Mouse (Mus musculus) cerebellum, adult 2 months (tissue): ENCODE results near the gene Alkbh1. TPM values are rescaled to one million over a fixed set of nuclear protein-coding genes. Genes with fewer than 3 reads are reported as not detected.
A peak's percentile ranks its signal among the peaks of the same experiment; 100 is the strongest.

ENCODE experiments used
- DNase-seq, 2 experiments: peaks; one replicate each; pipeline ENCODE4 v3.0.0; 2021
- H3K27ac ChIP-seq: fragments of 200-500 bp; 2 replicates; pipeline ENCODE4 v1.5.1; 2012; ENCODE audit warnings: low read length, control low read depth, inconsistent platforms; ENCODE audit not compliant: insufficient read depth
- H3K27me3 ChIP-seq: fragments of 200-500 bp; 2 replicates; pipeline ENCODE4 v1.6.1; 2012; ENCODE audit warnings: inconsistent platforms, mild to moderate bottlenecking, low read length, moderate library complexity; ENCODE audit not compliant: control insufficient read depth, insufficient read depth
- H3K4me1 ChIP-seq: fragments of 200-500 bp; 2 replicates; pipeline ENCODE4 v1.6.1; 2011; ENCODE audit warnings: low read length; ENCODE audit not compliant: control insufficient read depth, insufficient read depth
- H3K4me3 ChIP-seq: fragments of 200-500 bp; replicated peaks from 2 replicates; pipeline ENCODE3; 2011; ENCODE audit warnings: mild to moderate bottlenecking, low read depth, low read length, control low read depth; ENCODE audit not compliant: insufficient read depth
- CTCF ChIP-seq: fragments of 200-500 bp; IDR thresholded peaks from 2 replicates; pipeline ENCODE4 v1.5.1; 2011; ENCODE audit warnings: low read depth, mild to moderate bottlenecking, control low read depth, low read length, moderate library complexity, borderline replicate concordance; ENCODE audit not compliant: insufficient read depth
- POLR2A ChIP-seq: fragments of 200-500 bp; IDR thresholded peaks from 2 replicates; pipeline ENCODE4 v1.6.1; 2011; ENCODE audit warnings: low read length, control low read depth, borderline replicate concordance; ENCODE audit not compliant: insufficient read depth
- WGBS: fragments of 180-500 bp; shearing (Covaris S2); methylation state at CpG from one replicate; pipeline ENCODE4 v1.1.7; 2018; 5-methylcytosine and 5-hydroxymethylcytosine counted together
- polyA plus RNA-seq: library from polyadenylated mRNA; depleted of rRNA; stranded (reverse); fragments of >200 nt; gene quantifications from 2 replicates; pipeline ENCODE4 v1.2.3, GENCODE M21; 2012

The Alkbh1 gene
- polyA plus RNA-seq, 1 experiment = 18.3 TPM

DNA sequence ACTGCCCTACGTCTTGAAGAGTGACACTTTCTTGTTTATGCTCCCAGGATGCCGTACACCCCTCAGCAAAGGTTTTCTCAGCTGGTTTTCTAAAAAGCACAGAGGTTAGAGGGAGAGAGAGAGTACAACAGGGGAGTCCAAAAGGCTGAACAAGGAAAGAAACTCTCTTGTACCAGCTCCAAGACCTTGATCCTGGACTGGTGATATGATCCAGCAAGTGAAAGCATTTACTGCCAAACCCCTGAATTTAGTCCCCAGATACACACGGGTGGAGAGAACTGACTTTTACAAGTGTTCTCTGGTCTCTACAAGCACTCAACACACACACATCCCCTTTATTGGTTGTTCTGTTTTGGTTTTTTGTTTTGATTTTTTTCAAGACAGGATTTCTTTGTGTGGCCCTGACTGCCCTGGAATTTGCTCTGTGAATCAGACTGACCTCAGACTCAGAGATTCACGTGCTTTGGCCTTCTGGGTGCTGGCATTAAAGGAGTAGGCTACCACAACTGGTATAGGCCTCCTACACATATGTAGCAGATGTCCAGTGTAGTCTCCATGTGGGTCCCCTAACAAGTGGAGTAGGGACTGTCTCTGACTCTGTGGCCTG, 45.9 kb downstream of the Alkbh1 start:
- no peaks in the 10 kb centered on the region for H3K27me3 ChIP-seq
- no peak for TF ChIP-seq POLR2A
- no peak for TF ChIP-seq CTCF
- WGBS = 63% methylated on average over 4 of the region's 4 CpGs
- no peaks in the 10 kb centered on the region for H3K4me1 ChIP-seq
- no peak for DNase-seq
- H3K27ac ChIP-seq = no peak overlapping the region
- no peak overlapping the region for H3K4me3 ChIP-seq

DNA sequence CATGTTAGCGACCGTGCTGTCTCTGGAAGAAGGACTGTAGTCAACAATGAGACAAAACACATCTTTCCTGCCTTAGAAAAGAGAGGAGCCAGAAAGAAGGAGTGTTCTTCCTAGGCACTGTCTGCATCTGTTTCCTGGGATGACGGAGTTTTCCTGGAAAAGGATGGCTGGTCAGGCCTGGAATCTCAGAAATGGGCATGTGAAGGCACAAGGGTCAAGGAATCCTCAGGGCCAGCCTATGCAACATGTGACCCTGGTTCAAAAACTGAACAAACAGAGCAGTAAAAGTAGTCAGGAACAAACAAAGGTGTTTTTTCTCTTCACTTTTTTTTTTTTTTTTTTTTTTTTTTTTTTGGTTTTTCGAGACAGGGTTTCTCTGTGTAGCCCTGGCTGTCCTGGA, 46.7 kb downstream of the Alkbh1 start:
- H3K4me1 ChIP-seq = no peaks in the 10 kb centered on the region
- no peak for TF ChIP-seq CTCF
- no peak for TF ChIP-seq POLR2A
- no peak overlapping the region for H3K4me3 ChIP-seq
- no peak overlapping the region for H3K27ac ChIP-seq
- DNase-seq = no peak
- 75% methylated on average over 4 of the region's 4 CpGs for WGBS
- no peaks in the 10 kb centered on the region for H3K27me3 ChIP-seq

DNA sequence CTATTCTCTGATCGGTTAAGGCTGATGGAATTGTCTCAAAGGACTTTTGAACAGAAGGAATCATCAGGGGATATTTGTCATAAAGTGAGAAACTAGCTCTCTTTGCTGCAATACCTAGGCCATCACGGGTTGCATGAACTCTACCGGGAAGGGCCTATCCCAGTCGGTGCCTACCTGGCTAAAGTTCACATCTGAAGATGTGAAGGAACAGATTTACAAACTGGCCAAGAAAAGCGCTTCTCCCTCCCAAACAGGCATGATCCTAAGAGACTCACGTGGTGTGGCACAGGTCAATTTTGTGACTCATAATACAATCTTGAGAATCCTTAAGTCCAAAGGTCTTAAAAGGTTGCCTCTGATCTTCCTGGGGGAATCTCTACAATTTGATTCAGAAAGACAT, 49.5 kb downstream of the Alkbh1 start:
- DNase-seq = no peak

DNA sequence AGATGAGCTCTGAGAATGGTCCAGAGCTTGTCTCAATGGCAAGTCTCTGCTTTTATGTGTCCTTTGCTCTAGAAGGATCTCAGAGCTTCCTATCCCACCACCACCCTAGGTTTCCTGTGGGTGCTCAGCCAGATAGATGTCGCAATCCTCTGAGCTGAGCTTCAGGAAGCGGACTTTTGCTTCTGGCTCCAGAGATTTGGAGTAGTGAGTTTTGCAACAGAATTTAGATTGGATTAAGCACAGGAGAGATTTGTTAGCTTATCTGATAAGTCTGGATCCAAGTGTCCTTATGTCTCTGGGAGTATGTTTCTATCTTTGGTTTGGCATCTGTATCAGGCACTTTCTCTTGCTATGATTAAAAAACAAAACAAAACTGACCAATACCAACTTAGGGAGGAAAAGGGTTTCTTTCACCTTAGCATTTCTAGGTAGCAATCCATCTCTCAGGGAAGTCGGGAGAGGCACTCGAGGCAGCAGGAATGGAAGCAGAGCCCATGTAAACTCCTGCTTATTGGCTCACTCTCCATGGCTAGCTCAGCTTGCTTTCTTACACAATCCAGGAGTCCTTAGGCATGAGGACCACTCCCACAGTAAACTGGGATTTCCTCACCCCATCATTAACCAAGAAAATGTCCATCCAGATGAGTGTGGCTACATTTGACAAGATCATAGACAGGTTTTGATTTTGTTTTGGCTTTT, 50.2 kb downstream of the Alkbh1 start:
- Histone ChIP-seq H3K27ac (no peak overlapping the region), H3K27me3 (no peaks in the 10 kb centered on the region), H3K4me3 (no peak overlapping the region), H3K4me1 (no peaks in the 10 kb centered on the region)
- WGBS = 86% methylated on average over 4 of the region's 4 CpGs
- DNase-seq = no peak
- TF ChIP-seq POLR2A (no peak), CTCF (no peak)

More for the DNA sequence above, 49.5 kb downstream of the Alkbh1 start:
- Histone ChIP-seq H3K4me1 (no peaks in the 10 kb centered on the region), H3K27ac (no peak overlapping the region), H3K27me3 (no peaks in the 10 kb centered on the region), H3K4me3 (no peak overlapping the region)
- 88% methylated on average over 6 of the region's 6 CpGs for WGBS
- TF ChIP-seq CTCF (no peak), POLR2A (no peak)

DNA sequence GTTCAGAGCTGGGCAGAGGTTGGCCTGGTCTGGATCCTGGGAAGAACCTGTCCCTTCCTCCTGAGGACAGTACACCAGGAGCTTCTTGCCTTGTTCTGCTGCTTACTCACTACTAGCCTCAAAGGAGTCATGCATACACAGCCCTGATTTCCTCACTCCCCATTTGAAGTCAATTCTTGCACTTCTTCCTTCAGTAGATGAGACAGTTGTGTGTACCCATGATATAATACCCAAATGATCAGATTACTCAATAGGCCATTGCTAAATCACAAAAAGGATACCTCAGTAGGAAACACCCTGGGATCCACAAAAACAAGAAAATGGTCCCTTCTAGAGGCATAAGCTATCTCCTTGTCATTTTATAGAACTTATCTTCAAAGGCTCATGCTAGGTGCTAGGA, 52.5 kb downstream of the Alkbh1 start:
- TF ChIP-seq CTCF (no peak), POLR2A (no peak)

DNA sequence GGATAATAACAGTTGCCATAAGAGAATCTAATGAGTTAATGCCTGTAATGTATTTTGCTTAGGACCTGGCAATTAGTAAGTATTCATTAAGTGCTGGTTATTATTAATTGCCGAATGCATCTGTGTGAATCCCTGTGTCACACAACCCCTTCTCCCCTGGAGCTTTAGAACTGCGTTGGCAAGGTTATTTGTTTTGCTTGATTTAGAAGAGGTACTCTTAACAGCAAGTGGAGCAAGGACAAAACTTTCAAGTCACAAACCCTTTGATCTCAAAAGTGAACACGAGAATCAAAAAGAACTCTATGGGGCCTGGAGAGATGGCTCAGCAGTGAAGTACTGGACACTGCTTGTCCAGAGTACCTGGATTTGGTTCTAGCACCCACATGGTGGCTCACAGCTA, 54.6 kb downstream of the Alkbh1 start:
- H3K27ac ChIP-seq = no peak overlapping the region
- no peak overlapping the region for H3K4me3 ChIP-seq
- DNase-seq = no peak
- peaks cover 3% of the 10 kb centered on the region; the same call in 1 of the 2 replicates for H3K4me1 ChIP-seq
- 79% methylated on average over 3 of the region's 3 CpGs for WGBS
- no peaks in the 10 kb centered on the region for H3K27me3 ChIP-seq
- TF ChIP-seq POLR2A = no peak
- no peak for TF ChIP-seq CTCF

More for the DNA sequence above, 52.5 kb downstream of the Alkbh1 start:
- H3K27ac ChIP-seq = no peak overlapping the region
- no peak overlapping the region for H3K4me3 ChIP-seq
- no peaks in the 10 kb centered on the region; the same call in 1 of the 2 replicates for H3K4me1 ChIP-seq
- H3K27me3 ChIP-seq = no peaks in the 10 kb centered on the region
- DNase-seq = no peak

DNA sequence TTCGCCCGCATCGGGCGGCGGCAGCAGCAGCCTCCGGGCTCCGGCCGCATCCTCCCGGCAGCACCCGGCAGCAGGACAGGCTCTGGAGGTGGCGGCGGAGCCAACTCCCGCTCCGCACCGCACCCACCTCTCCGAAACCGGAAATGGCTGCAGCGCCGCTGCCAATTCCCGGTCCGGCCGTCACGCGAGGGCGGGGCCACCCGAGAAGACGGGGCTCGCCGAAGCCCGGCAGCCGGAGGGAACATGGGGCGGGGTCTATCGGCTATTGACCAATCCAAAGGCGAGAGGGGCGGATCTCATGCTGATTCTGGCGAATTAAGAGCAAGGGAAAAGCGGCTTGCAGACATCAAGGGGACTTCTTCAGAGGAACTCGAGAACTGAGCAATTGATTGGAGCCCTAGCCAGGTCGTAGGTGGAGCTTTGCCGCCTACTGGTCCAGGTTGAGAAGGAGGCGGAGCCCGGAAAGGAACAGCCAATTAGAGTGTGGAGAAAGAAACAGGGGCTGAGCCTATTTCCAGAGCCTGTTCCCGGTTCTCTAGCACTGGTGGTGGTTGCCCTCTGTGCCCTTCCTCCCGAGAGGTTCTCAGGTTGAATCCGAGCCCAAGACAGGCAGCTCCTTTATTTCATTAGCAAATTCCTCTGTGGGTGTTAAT, 55.6 kb downstream of the Alkbh1 start, which contains the start of gene Sptlc2:
TSS of gene Sptlc2 (minus strand) at position 234 of the 653 bp plus-strand sequence.
- no peaks in the 10 kb centered on the region for H3K27me3 ChIP-seq
- DNase-seq = peak; percentile 100
- peak within 1 kb of the TSS; percentile 71 for H3K27ac ChIP-seq
- H3K4me3 ChIP-seq = peak within 1 kb of the TSS; percentile 81
- under 1% methylated on average over 45 of the region's 45 CpGs for WGBS
- TF ChIP-seq POLR2A (peak; percentile 85), CTCF (no peak)
- peaks cover 3% of the 10 kb centered on the region; the same call in 1 of the 2 replicates for H3K4me1 ChIP-seq
